Mouse (Mus musculus) left cerebral cortex, postnatal 4 days (tissue): Measurements from ENCODE around the gene Dgcr8. TPM values are rescaled to one million over a fixed set of nuclear protein-coding genes. Genes with fewer than 3 reads are reported as not detected.

ENCODE experiments used
- DNase-seq: peaks from one replicate; pipeline ENCODE4 v3.0.0-alpha.2; 2022
- intact Hi-C: fragments of 180-260 bp; cut with DNase I; formaldehyde crosslinking; loops from one replicate; pipeline ENCODE4 v1.15.1; 2025
- total RNA-seq, 2 experiments: library from RNA; stranded (reverse); gene quantifications; 2 replicates each; pipeline ENCODE4 v1.2.3; 2021

Dgcr8 gene
- total RNA-seq, 2 experiments from 2014 or later: 55.6 to 58.4 TPM

GRCm38 (mm10) chr16:18250828-18251790 lies 37.9 kb downstream of the Dgcr8 start:
- intact Hi-C loops: loop anchor here (5.0 kb wide), 1 partner anchor 36 kb away; the partner anchor contains the start of gene Dgcr8
- no peak for DNase-seq

- no peak for DNase-seq
- intact Hi-C loops: loop anchor here (5.0 kb wide), 1 partner anchor 37 kb away; the partner anchor contains the start of gene Dgcr8
These were observed 38.8 kb downstream of the Dgcr8 start for GRCm38 (mm10) chr16:18250231-18250630.

GRCm38 (mm10) chr16:18249364-18249967 lies 39.6 kb downstream of the Dgcr8 start:
- intact Hi-C loops: no loop called here

GRCm38 (mm10) chr16:18248433-18249363 lies 40.3 kb downstream of the Dgcr8 start, which contains the start of the genes Trmt2a and Ranbp1:
Trmt2a (plus strand) TSS chr16:18248679.
Ranbp1 (minus strand) TSS chr16:18248732.
- intact Hi-C loops: no loop called here
- DNase-seq: peak; percentile 99

More at GRCm38 (mm10) chr16:18249364-18249967, 39.6 kb downstream of the Dgcr8 start:
- DNase-seq: peak; percentile 40

- intact Hi-C loops: no loop called here
- DNase-seq: no peak
These were observed 41.3 kb downstream of the Dgcr8 start for GRCm38 (mm10) chr16:18247521-18248399.

GRCm38 (mm10) chr16:18241581-18241980 lies 47.5 kb downstream of the Dgcr8 start:
- intact Hi-C loops: no loop called here
- DNase-seq: no peak

GRCm38 (mm10) chr16:18236676-18237501 lies 52.2 kb downstream of the Dgcr8 start:
- intact Hi-C loops: no loop called here
- no peak for DNase-seq

- DNase-seq: peak; percentile 73
- intact Hi-C loops: no loop called here
These were observed 53.5 kb downstream of the Dgcr8 start for GRCm38 (mm10) chr16:18235389-18236065.

- intact Hi-C loops: no loop called here
- DNase-seq: peak; percentile 77
These were observed 54.2 kb downstream of the Dgcr8 start, which contains the start of gene Zdhhc8 for GRCm38 (mm10) chr16:18234671-18235388. Zdhhc8 (minus strand) TSS chr16:18235136.

- DNase-seq: no peak
- intact Hi-C loops: no loop called here
These were observed 55.0 kb downstream of the Dgcr8 start for GRCm38 (mm10) chr16:18233919-18234670.

GRCm38 (mm10) chr16:18233451-18233850 lies 55.6 kb downstream of the Dgcr8 start:
- intact Hi-C loops: no loop called here

GRCm38 (mm10) chr16:18231451-18231850 lies 57.6 kb downstream of the Dgcr8 start:
- no peak for DNase-seq
- intact Hi-C loops: no loop called here

More at GRCm38 (mm10) chr16:18233451-18233850, 55.6 kb downstream of the Dgcr8 start:
- DNase-seq: no peak

- no peak for DNase-seq
- intact Hi-C loops: no loop called here
These were observed 58.0 kb downstream of the Dgcr8 start for GRCm38 (mm10) chr16:18231047-18231446.

- no peak for DNase-seq
- intact Hi-C loops: no loop called here
These were observed 58.4 kb downstream of the Dgcr8 start for GRCm38 (mm10) chr16:18230617-18231016.

GRCm38 (mm10) chr16:18229622-18230021 lies 59.4 kb downstream of the Dgcr8 start:
- DNase-seq: no peak
- intact Hi-C loops: no loop called here

GRCm38 (mm10) chr16:18228856-18229255 lies 60.2 kb downstream of the Dgcr8 start:
- intact Hi-C loops: no loop called here
- peak; percentile 66 for DNase-seq
